Comparison of ENCODE assay signal across 14 mouse cellular contexts in genomic region chr8:83964015-83964765, GRCm38 (mm10). TPM values are rescaled to one million over a fixed set of nuclear protein-coding genes. Genes with fewer than 3 reads are reported as not detected.
DNase-seq lines count a peak whose midpoint lies in the region; ATAC-seq lines count a peak whose summit lies in the region.
"Had no signal": no experiment of that assay in that cellular context is flagged by ENCODE, and none has a peak within 500 bp of the region (broad histone marks: within the 10 kb centered on the region; RNA-seq: fewer than 3 reads in every experiment).

No protein-coding gene starts in this region.

- no peaks in the 10 kb centered on the region for H3K4me1 ChIP-seq in kidney, embryonic 14.5 days (ENCODE audit: control insufficient read depth, insufficient read depth, low read length)
- H3K4me1 ChIP-seq: embryonic facial prominence, embryonic 10.5 days; forebrain, embryonic 12.5 days; limb, embryonic 15.5 days; midbrain, embryonic 12.5 days; neural tube, embryonic 13.5 days had no signal

- no peaks in the 10 kb centered on the region for H3K9me3 ChIP-seq in kidney, embryonic 14.5 days (ENCODE audit: control insufficient read depth, low read length)
- H3K9me3 ChIP-seq: embryonic facial prominence, embryonic 10.5 days; forebrain, embryonic 12.5 days; limb, embryonic 15.5 days; midbrain, embryonic 12.5 days; neural tube, embryonic 13.5 days had no signal

- peak; percentile 25 for DNase-seq in kidney, adult 11 months
- peak; percentile 23 for DNase-seq in brain, adult 2 months (ENCODE audit: low read depth, low spot score)
- DNase-seq in heart, adult 9 months (ENCODE audit: low spot score in 2 of 2) = peak; percentile 71 to 84
- DNase-seq in lung, postnatal 10 days = peak; percentile 84
- no peak for DNase-seq in cerebellum, postnatal 36 days
- no peak for DNase-seq in cerebellum, postnatal 25 days
- no peak for DNase-seq in cerebellum, adult 11 months
- DNase-seq: kidney, postnatal 10 days had no signal

- H3K4me2 ChIP-seq in kidney, embryonic 14.5 days (replicated peaks; ENCODE audit: low read depth, low read length) = no peak overlapping the region
- H3K4me2 ChIP-seq: forebrain, embryonic 12.5 days; limb, embryonic 15.5 days; midbrain, embryonic 12.5 days; neural tube, embryonic 13.5 days had no signal

- H3K9ac ChIP-seq in kidney, embryonic 14.5 days (ENCODE audit: low read depth, low read length) = no peak overlapping the region
- H3K9ac ChIP-seq: forebrain, embryonic 12.5 days; limb, embryonic 15.5 days; midbrain, embryonic 12.5 days; neural tube, embryonic 13.5 days had no signal

- WGBS in kidney, embryonic 14.5 days = 91% methylated on average over 5 of the region's 5 CpGs

- ATAC-seq in kidney, embryonic 14.5 days (ENCODE audit: low FRiP score, low TSS enrichment) = no peak

- H3K27ac ChIP-seq in kidney, embryonic 14.5 days (ENCODE audit: low read depth, low read length) = no peak overlapping the region
- H3K27ac ChIP-seq: embryonic facial prominence, embryonic 10.5 days; forebrain, embryonic 12.5 days; limb, embryonic 15.5 days; midbrain, embryonic 12.5 days; neural tube, embryonic 13.5 days had no signal

- H3K36me3 ChIP-seq in kidney, embryonic 14.5 days (ENCODE audit: control insufficient read depth, insufficient read depth, low read length) = peaks cover 28% of the 10 kb centered on the region

- H3K27me3 ChIP-seq in kidney, embryonic 14.5 days (ENCODE audit: control insufficient read depth, insufficient read depth, low read length) = no peaks in the 10 kb centered on the region
- H3K27me3 ChIP-seq: forebrain, embryonic 12.5 days; limb, embryonic 15.5 days; midbrain, embryonic 12.5 days; neural tube, embryonic 13.5 days had no signal

- no peak overlapping the region for H3K4me3 ChIP-seq in kidney, embryonic 14.5 days (ENCODE audit: low read length)
- H3K4me3 ChIP-seq: embryonic facial prominence, embryonic 10.5 days; forebrain, embryonic 12.5 days; limb, embryonic 15.5 days; midbrain, embryonic 12.5 days; neural tube, embryonic 13.5 days had no signal

RNA-seq across cellular contexts. Expression of gene Prkaca, which starts 8.6 kb away (rescaled TPM):
- polyA plus RNA-seq in kidney, embryonic 14.5 days (2014; fragmentation: Nextera tagmentation; extraction: Ambion mirVana) = 123 and 124 TPM in 2 replicates

RNA-seq across cellular contexts. Expression of gene Asf1b, which starts 8.9 kb away (rescaled TPM):
- 68.2 and 71.4 TPM in 2 replicates for polyA plus RNA-seq in kidney, embryonic 14.5 days (2014; fragmentation: Nextera tagmentation; extraction: Ambion mirVana)

RNA-seq across cellular contexts. Expression of gene Gm10644, which starts 9.2 kb away (rescaled TPM):
- polyA plus RNA-seq in kidney, embryonic 14.5 days (2014; fragmentation: Nextera tagmentation; extraction: Ambion mirVana) = 0.37 and 0.61 TPM in 2 replicates

RNA-seq across cellular contexts. Expression of gene Samd1, which starts 33.3 kb away (rescaled TPM):
- 17.9 and 31.9 TPM in 2 replicates for polyA plus RNA-seq in kidney, embryonic 14.5 days (2014; fragmentation: Nextera tagmentation; extraction: Ambion mirVana)

RNA-seq across cellular contexts. Expression of gene 1700067K01Rik, which starts 37.1 kb away (rescaled TPM):
- polyA plus RNA-seq in kidney, embryonic 14.5 days (2014; fragmentation: Nextera tagmentation; extraction: Ambion mirVana) = 1.2 TPM in 2 replicates

Comparison
In these comparisons a context has a peak if more than half of its experiments do, and no peak if none do; other contexts are left out.
1. DNase-seq: peak in kidney, adult 11 months (single experiment), brain, adult 2 months (single experiment), heart, adult 9 months (2 of 2) and lung, postnatal 10 days (single experiment); none in cerebellum, postnatal 36 days (0 of 2), cerebellum, postnatal 25 days (0 of 2) and cerebellum, adult 11 months (single experiment).